Mouse (Mus musculus): ENCODE measurements around the gene Nup98. TPM values are rescaled to one million over a fixed set of nuclear protein-coding genes. Genes with fewer than 3 reads are reported as not detected.

Gene Nup98
- total RNA-seq, 2 experiments from 2014 or later: 36.7 to 37.8 TPM

- DNase-seq (ENCODE audit: extremely low spot score in 1 of 2, low spot score in 1 of 2): no peak
Measured at GRCm38 (mm10) chr7:102238686-102239286, 28.8 kb upstream of the Nup98 start.

GRCm38 (mm10) chr7:102233059-102233458 is 23.1 kb upstream of the Nup98 start:
- DNase-seq (ENCODE audit: extremely low spot score in 1 of 2, low spot score in 1 of 2): no peak

- DNase-seq (ENCODE audit: extremely low spot score in 1 of 2, low spot score in 1 of 2): no peak
Measured at GRCm38 (mm10) chr7:102229814-102230213, 19.8 kb upstream of the Nup98 start.

- no peak for DNase-seq (ENCODE audit: extremely low spot score in 1 of 2, low spot score in 1 of 2)
Measured at GRCm38 (mm10) chr7:102228049-102228670, 18.2 kb upstream of the Nup98 start.

GRCm38 (mm10) chr7:102226051-102226450 is 16.1 kb upstream of the Nup98 start:
- no peak for DNase-seq (ENCODE audit: extremely low spot score in 1 of 2, low spot score in 1 of 2)

GRCm38 (mm10) chr7:102223883-102224738 is 14.1 kb upstream of the Nup98 start:
- DNase-seq (ENCODE audit: extremely low spot score in 1 of 2, low spot score in 1 of 2): no peak

GRCm38 (mm10) chr7:102222830-102223556 is 13.0 kb upstream of the Nup98 start:
- DNase-seq (ENCODE audit: extremely low spot score in 1 of 2, low spot score in 1 of 2): peak; percentile 43 to 61

GRCm38 (mm10) chr7:102222336-102222735 is 12.4 kb upstream of the Nup98 start:
- DNase-seq (ENCODE audit: extremely low spot score in 1 of 2, low spot score in 1 of 2): no peak

GRCm38 (mm10) chr7:102221899-102222298 is 11.9 kb upstream of the Nup98 start:
- DNase-seq (ENCODE audit: extremely low spot score in 1 of 2, low spot score in 1 of 2): no peak

- DNase-seq (ENCODE audit: extremely low spot score in 1 of 2, low spot score in 1 of 2): no peak
Measured at GRCm38 (mm10) chr7:102211071-102211470, 1.1 kb upstream of the Nup98 start.

- DNase-seq (ENCODE audit: extremely low spot score in 1 of 2, low spot score in 1 of 2): no peak
Measured at GRCm38 (mm10) chr7:102208806-102209363, 1.1 kb downstream of the Nup98 start.

GRCm38 (mm10) chr7:102205646-102206045 is 4.3 kb downstream of the Nup98 start:
- no peak for DNase-seq (ENCODE audit: extremely low spot score in 1 of 2, low spot score in 1 of 2)

- no peak for DNase-seq (ENCODE audit: extremely low spot score in 1 of 2, low spot score in 1 of 2)
Measured at GRCm38 (mm10) chr7:102204296-102204857, 5.6 kb downstream of the Nup98 start.

GRCm38 (mm10) chr7:102200996-102201785 is 8.8 kb downstream of the Nup98 start:
- DNase-seq (ENCODE audit: extremely low spot score in 1 of 2, low spot score in 1 of 2): no peak

- DNase-seq (ENCODE audit: extremely low spot score in 1 of 2, low spot score in 1 of 2): no peak
Measured at GRCm38 (mm10) chr7:102200576-102200975, 9.4 kb downstream of the Nup98 start.

GRCm38 (mm10) chr7:102192356-102192755 is 17.6 kb downstream of the Nup98 start:
- DNase-seq (ENCODE audit: extremely low spot score in 1 of 2, low spot score in 1 of 2): no peak

- no peak for DNase-seq (ENCODE audit: extremely low spot score in 1 of 2, low spot score in 1 of 2)
Measured at GRCm38 (mm10) chr7:102183849-102184248, 26.1 kb downstream of the Nup98 start.

GRCm38 (mm10) chr7:102170300-102170699 is 39.7 kb downstream of the Nup98 start:
- DNase-seq (ENCODE audit: extremely low spot score in 1 of 2, low spot score in 1 of 2): no peak

- no peak for DNase-seq (ENCODE audit: extremely low spot score in 1 of 2, low spot score in 1 of 2)
Measured at GRCm38 (mm10) chr7:102153691-102154090, 56.3 kb downstream of the Nup98 start.

Data from layer of hippocampus, postnatal 25 days (tissue).